Mouse (Mus musculus) bone marrow, adult 2 months (tissue): ENCODE measurements around the gene Atp5mpl.

Experiments
- CTCF ChIP-seq: fragments of 200-500 bp; IDR thresholded peaks from 2 replicates; pipeline ENCODE4 v1.5.1; 2011; ENCODE audit warnings: low read length, control low read depth; ENCODE audit not compliant: control insufficient read depth, insufficient read depth
- POLR2A ChIP-seq: fragments of 200-500 bp; IDR thresholded peaks from 2 replicates; pipeline ENCODE4 v1.6.1; 2011; ENCODE audit warnings: low read depth, mild to moderate bottlenecking, control low read depth, low read length, borderline replicate concordance; ENCODE audit not compliant: control insufficient read depth

GRCm38 (mm10) chr12:111911796-111912195 is 55.0 kb downstream of the Atp5mpl start:
- TF ChIP-seq CTCF (no peak), POLR2A (no peak)
